Mouse (Mus musculus): Measurements from ENCODE around the gene Ptprn2. TPM values are rescaled to one million over a fixed set of nuclear protein-coding genes. Genes with fewer than 3 reads are reported as not detected.

The Ptprn2 gene
- polyA plus RNA-seq, 1 experiment from 2014 or later = 0.08 TPM

- no peak overlapping the region for H3K9ac ChIP-seq (ENCODE audit: low read depth, low read length)
- H3K27ac ChIP-seq (ENCODE audit: low read depth, low read length) = no peak overlapping the region
- no peak overlapping the region for H3K4me2 ChIP-seq (replicated peaks; ENCODE audit: low read depth, low read length)
- no peaks in the 10 kb centered on the region for H3K4me1 ChIP-seq (ENCODE audit: control insufficient read depth, insufficient read depth, low read length)
- H3K9me3 ChIP-seq (ENCODE audit: control insufficient read depth, low read length) = no peaks in the 10 kb centered on the region
- WGBS = 92% methylated on average over 3 of the region's 3 CpGs
- ATAC-seq (ENCODE audit: low FRiP score, low TSS enrichment) = no peak
- no peaks in the 10 kb centered on the region for H3K36me3 ChIP-seq (ENCODE audit: control insufficient read depth, insufficient read depth, low read length)
- no peak overlapping the region for H3K4me3 ChIP-seq (ENCODE audit: low read length)
- no peaks in the 10 kb centered on the region for H3K27me3 ChIP-seq (ENCODE audit: control insufficient read depth, insufficient read depth, low read length)
Observed at GRCm38 (mm10) chr12:116785731-116786130, 300.2 kb downstream of the Ptprn2 start.

- no peak overlapping the region for H3K4me3 ChIP-seq (ENCODE audit: low read length)
- H3K9me3 ChIP-seq (ENCODE audit: control insufficient read depth, low read length) = no peaks in the 10 kb centered on the region
- no peaks in the 10 kb centered on the region for H3K4me1 ChIP-seq (ENCODE audit: control insufficient read depth, insufficient read depth, low read length)
- no peaks in the 10 kb centered on the region for H3K36me3 ChIP-seq (ENCODE audit: control insufficient read depth, insufficient read depth, low read length)
- H3K9ac ChIP-seq (ENCODE audit: low read depth, low read length) = no peak overlapping the region
- 77% methylated on average over 3 of the region's 3 CpGs for WGBS
- ATAC-seq (ENCODE audit: low FRiP score, low TSS enrichment) = no peak
- no peak overlapping the region for H3K4me2 ChIP-seq (replicated peaks; ENCODE audit: low read depth, low read length)
- no peaks in the 10 kb centered on the region for H3K27me3 ChIP-seq (ENCODE audit: control insufficient read depth, insufficient read depth, low read length)
- H3K27ac ChIP-seq (ENCODE audit: low read depth, low read length) = no peak overlapping the region
Observed at GRCm38 (mm10) chr12:116788346-116788745, 302.8 kb downstream of the Ptprn2 start.

DNA sequence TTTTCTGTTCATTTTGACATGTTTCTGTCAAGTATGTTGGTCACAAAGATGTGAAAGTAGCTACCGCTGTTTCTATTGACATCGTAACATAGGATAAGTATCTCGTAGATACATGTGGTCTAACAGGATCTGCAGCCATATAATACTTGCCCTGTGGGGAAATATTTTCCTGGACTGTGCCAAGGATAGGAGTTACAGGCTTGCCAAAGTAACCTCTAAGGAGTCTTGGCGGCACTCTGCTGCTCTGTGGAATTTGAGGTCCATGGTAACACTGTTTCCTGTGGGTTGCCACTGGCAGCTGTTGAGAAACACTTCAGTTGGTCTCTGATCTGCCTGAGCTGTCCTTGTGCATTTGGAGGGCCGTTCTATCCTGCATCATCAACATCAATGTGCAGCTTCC is 317.8 kb downstream of the Ptprn2 start:
- Histone ChIP-seq H3K4me2 (replicated peaks; ENCODE audit: low read depth, low read length) (no peak overlapping the region), H3K36me3 (ENCODE audit: control insufficient read depth, insufficient read depth, low read length) (no peaks in the 10 kb centered on the region), H3K9ac (ENCODE audit: low read depth, low read length) (no peak overlapping the region), H3K9me3 (ENCODE audit: control insufficient read depth, low read length) (no peaks in the 10 kb centered on the region), H3K27ac (ENCODE audit: low read depth, low read length) (no peak overlapping the region), H3K27me3 (ENCODE audit: control insufficient read depth, insufficient read depth, low read length) (no peaks in the 10 kb centered on the region), H3K4me1 (ENCODE audit: control insufficient read depth, insufficient read depth, low read length) (no peaks in the 10 kb centered on the region), H3K4me3 (ENCODE audit: low read length) (no peak overlapping the region)
- WGBS = 82% methylated on average over 5 of the region's 5 CpGs
- no peak for ATAC-seq (ENCODE audit: low FRiP score, low TSS enrichment)

GRCm38 (mm10) chr12:116804712-116805111 is 319.2 kb downstream of the Ptprn2 start:
- 66% methylated on average over 2 of the region's 2 CpGs for WGBS
- no peaks in the 10 kb centered on the region for H3K27me3 ChIP-seq (ENCODE audit: control insufficient read depth, insufficient read depth, low read length)
- no peak overlapping the region for H3K9ac ChIP-seq (ENCODE audit: low read depth, low read length)
- H3K4me2 ChIP-seq (replicated peaks; ENCODE audit: low read depth, low read length) = no peak overlapping the region
- no peaks in the 10 kb centered on the region for H3K4me1 ChIP-seq (ENCODE audit: control insufficient read depth, insufficient read depth, low read length)
- ATAC-seq (ENCODE audit: low FRiP score, low TSS enrichment) = no peak
- no peak overlapping the region for H3K4me3 ChIP-seq (ENCODE audit: low read length)
- no peaks in the 10 kb centered on the region for H3K9me3 ChIP-seq (ENCODE audit: control insufficient read depth, low read length)
- H3K27ac ChIP-seq (ENCODE audit: low read depth, low read length) = no peak overlapping the region
- H3K36me3 ChIP-seq (ENCODE audit: control insufficient read depth, insufficient read depth, low read length) = no peaks in the 10 kb centered on the region

GRCm38 (mm10) chr12:116805129-116805809 is 319.7 kb downstream of the Ptprn2 start:
- H3K4me1 ChIP-seq (ENCODE audit: control insufficient read depth, insufficient read depth, low read length) = no peaks in the 10 kb centered on the region
- 75% methylated on average over 2 of the region's 2 CpGs for WGBS
- H3K4me3 ChIP-seq (ENCODE audit: low read length) = no peak overlapping the region

GRCm38 (mm10) chr12:116806089-116806488 is 320.6 kb downstream of the Ptprn2 start:
- 72% methylated on average over 2 of the region's 2 CpGs for WGBS

More at GRCm38 (mm10) chr12:116805129-116805809, 319.7 kb downstream of the Ptprn2 start:
- Histone ChIP-seq H3K9me3 (ENCODE audit: control insufficient read depth, low read length) (no peaks in the 10 kb centered on the region), H3K36me3 (ENCODE audit: control insufficient read depth, insufficient read depth, low read length) (no peaks in the 10 kb centered on the region), H3K27ac (ENCODE audit: low read depth, low read length) (no peak overlapping the region), H3K4me2 (replicated peaks; ENCODE audit: low read depth, low read length) (no peak overlapping the region), H3K27me3 (ENCODE audit: control insufficient read depth, insufficient read depth, low read length) (no peaks in the 10 kb centered on the region), H3K9ac (ENCODE audit: low read depth, low read length) (no peak overlapping the region)
- no peak for ATAC-seq (ENCODE audit: low FRiP score, low TSS enrichment)

DNA sequence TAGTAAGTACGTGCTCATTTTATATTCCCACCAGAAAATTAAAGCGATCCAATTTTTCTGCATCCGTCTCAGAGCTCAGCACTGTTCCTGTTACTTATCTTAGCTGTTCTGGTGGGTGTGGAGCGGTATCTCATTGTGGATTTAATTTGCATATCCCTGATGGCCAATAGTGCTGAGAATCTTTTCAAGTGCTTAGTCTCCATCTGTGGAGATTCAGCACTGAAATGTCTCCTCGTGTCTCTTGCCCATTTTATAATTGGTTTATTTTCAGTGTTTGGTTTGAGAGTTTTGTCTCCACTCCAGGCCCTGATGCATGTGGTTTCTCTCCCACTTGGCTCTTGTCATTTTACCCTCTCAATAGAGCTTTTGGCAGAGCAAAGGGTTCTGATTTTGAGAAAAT is 327.5 kb downstream of the Ptprn2 start:
- Histone ChIP-seq H3K4me3 (ENCODE audit: low read length) (no peak overlapping the region), H3K4me1 (ENCODE audit: control insufficient read depth, insufficient read depth, low read length) (no peaks in the 10 kb centered on the region), H3K9me3 (ENCODE audit: control insufficient read depth, low read length) (no peaks in the 10 kb centered on the region), H3K27ac (ENCODE audit: low read depth, low read length) (no peak overlapping the region), H3K9ac (ENCODE audit: low read depth, low read length) (no peak overlapping the region), H3K4me2 (replicated peaks; ENCODE audit: low read depth, low read length) (no peak overlapping the region), H3K36me3 (ENCODE audit: control insufficient read depth, insufficient read depth, low read length) (no peaks in the 10 kb centered on the region), H3K27me3 (ENCODE audit: control insufficient read depth, insufficient read depth, low read length) (no peaks in the 10 kb centered on the region)
- no peak for ATAC-seq (ENCODE audit: low FRiP score, low TSS enrichment)
- WGBS = 91% methylated on average over 5 of the region's 5 CpGs

More at GRCm38 (mm10) chr12:116806089-116806488, 320.6 kb downstream of the Ptprn2 start:
- no peaks in the 10 kb centered on the region for H3K4me1 ChIP-seq (ENCODE audit: control insufficient read depth, insufficient read depth, low read length)
- H3K36me3 ChIP-seq (ENCODE audit: control insufficient read depth, insufficient read depth, low read length) = no peaks in the 10 kb centered on the region
- no peak overlapping the region for H3K4me2 ChIP-seq (replicated peaks; ENCODE audit: low read depth, low read length)
- H3K27ac ChIP-seq (ENCODE audit: low read depth, low read length) = no peak overlapping the region
- H3K4me3 ChIP-seq (ENCODE audit: low read length) = no peak overlapping the region
- no peaks in the 10 kb centered on the region for H3K9me3 ChIP-seq (ENCODE audit: control insufficient read depth, low read length)
- H3K9ac ChIP-seq (ENCODE audit: low read depth, low read length) = no peak overlapping the region
- no peak for ATAC-seq (ENCODE audit: low FRiP score, low TSS enrichment)
- H3K27me3 ChIP-seq (ENCODE audit: control insufficient read depth, insufficient read depth, low read length) = no peaks in the 10 kb centered on the region

DNA sequence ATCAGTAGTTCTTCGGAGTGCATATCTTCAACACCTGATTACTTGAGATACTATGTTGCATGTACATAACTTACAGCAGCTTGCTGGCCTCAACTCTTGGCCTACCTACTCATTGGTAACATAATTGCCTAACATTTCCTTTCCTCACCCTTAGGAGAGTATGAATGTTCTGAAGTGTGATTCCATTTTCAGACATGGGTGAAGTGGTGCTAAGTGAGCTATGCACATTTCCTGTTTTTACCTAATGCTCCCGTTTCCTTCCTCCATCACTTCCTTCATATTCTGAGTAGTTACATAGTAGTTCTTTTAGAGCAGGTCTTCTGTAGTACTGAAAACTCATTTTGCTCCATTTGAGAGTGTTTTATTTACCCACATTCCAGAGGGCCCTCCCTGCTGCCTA is 334.3 kb downstream of the Ptprn2 start:
- H3K9ac ChIP-seq (ENCODE audit: low read depth, low read length) = no peak overlapping the region
- WGBS = 78% methylated on average over 2 of the region's 2 CpGs
- H3K4me1 ChIP-seq (ENCODE audit: control insufficient read depth, insufficient read depth, low read length) = no peaks in the 10 kb centered on the region
- no peak overlapping the region for H3K27ac ChIP-seq (ENCODE audit: low read depth, low read length)
- H3K27me3 ChIP-seq (ENCODE audit: control insufficient read depth, insufficient read depth, low read length) = no peaks in the 10 kb centered on the region
- H3K9me3 ChIP-seq (ENCODE audit: control insufficient read depth, low read length) = no peaks in the 10 kb centered on the region
- no peaks in the 10 kb centered on the region for H3K36me3 ChIP-seq (ENCODE audit: control insufficient read depth, insufficient read depth, low read length)
- H3K4me2 ChIP-seq (replicated peaks; ENCODE audit: low read depth, low read length) = no peak overlapping the region
- no peak overlapping the region for H3K4me3 ChIP-seq (ENCODE audit: low read length)
- no peak for ATAC-seq (ENCODE audit: low FRiP score, low TSS enrichment)

DNA sequence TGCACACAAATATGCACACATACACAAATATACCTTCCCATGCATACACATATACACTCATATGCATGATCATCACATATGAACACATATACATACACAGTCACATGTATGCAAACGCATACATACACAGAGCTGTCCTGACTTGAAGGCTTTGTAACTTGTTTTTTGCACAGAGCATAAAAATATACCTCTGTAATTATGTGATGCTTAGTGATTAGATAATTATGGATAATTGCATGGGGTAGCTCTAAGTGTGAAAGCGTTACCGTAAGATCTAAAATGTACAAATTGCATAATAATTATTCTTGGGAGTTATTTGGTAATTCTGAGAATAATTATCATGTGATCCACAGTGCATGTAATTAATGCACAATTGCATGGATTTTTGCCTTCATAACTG is 337.8 kb downstream of the Ptprn2 start:
- Histone ChIP-seq H3K9ac (ENCODE audit: low read depth, low read length) (no peak overlapping the region), H3K27ac (ENCODE audit: low read depth, low read length) (no peak overlapping the region), H3K27me3 (ENCODE audit: control insufficient read depth, insufficient read depth, low read length) (no peaks in the 10 kb centered on the region), H3K4me2 (replicated peaks; ENCODE audit: low read depth, low read length) (no peak overlapping the region), H3K36me3 (ENCODE audit: control insufficient read depth, insufficient read depth, low read length) (no peaks in the 10 kb centered on the region), H3K4me3 (ENCODE audit: low read length) (no peak overlapping the region), H3K9me3 (ENCODE audit: control insufficient read depth, low read length) (no peaks in the 10 kb centered on the region), H3K4me1 (ENCODE audit: control insufficient read depth, insufficient read depth, low read length) (no peaks in the 10 kb centered on the region)
- ATAC-seq (ENCODE audit: low FRiP score, low TSS enrichment) = no peak
- WGBS = 89% methylated on average over 3 of the region's 3 CpGs
